Mouse (Mus musculus) heart, adult 2 months (tissue): ENCODE measurements at regions not wholly inside any gene's neighbourhood (a gene's known extent, or its start where the extent isn't known, plus 50 kb on each side); places are given as distances from the start of the nearest gene placed in this dataset.

Source experiments
- CTCF ChIP-seq: fragments of 200-600 bp; IDR thresholded peaks from 2 replicates; pipeline ENCODE4 v1.8.1; 2022; ENCODE audit warnings: antibody characterized with exemption, mild to moderate bottlenecking, moderate library complexity
- POLR2A ChIP-seq: fragments of 200-500 bp; IDR thresholded peaks from 2 replicates; pipeline ENCODE4 v1.6.1; 2011; ENCODE audit warnings: mild to moderate bottlenecking, low read depth, low read length, control low read depth; ENCODE audit not compliant: insufficient read depth

DNA sequence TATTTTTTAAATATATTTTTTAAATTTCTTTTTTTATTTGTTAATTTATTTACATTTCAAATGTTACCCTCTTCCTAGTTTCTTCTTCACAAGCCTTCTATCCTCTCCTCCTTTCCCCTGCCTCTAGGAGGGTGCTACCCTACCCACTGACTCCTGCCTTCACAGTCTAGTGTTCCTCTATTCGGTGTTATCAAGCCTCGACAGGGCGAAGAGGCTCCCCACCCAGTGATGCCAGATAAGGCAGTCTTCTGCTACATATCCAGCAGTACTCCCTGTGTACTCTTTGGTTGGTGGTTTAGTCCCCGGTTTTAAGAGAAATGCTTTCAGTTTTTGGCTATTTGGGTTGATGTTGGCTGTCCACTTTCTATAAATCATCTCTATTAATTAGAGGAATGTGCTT lies 67.5 kb upstream of the Slitrk3 start:
- TF ChIP-seq POLR2A (no peak), CTCF (no peak)
